Mouse (Mus musculus): ENCODE measurements at regions not wholly inside any gene's neighbourhood (a gene's known extent, or its start where the extent isn't known, plus 50 kb on each side); places are given as distances from the start of the nearest gene placed in this dataset.

GRCm38 (mm10) chr14:48754080-48754720 lies 80.6 kb upstream of the Otx2 start:
- peak; percentile 20 for DNase-seq (ENCODE audit: extremely low spot score, low spot score)

- DNase-seq (ENCODE audit: extremely low spot score, low spot score) = peak; percentile 20
These were observed 80.0 kb upstream of the Otx2 start for GRCm38 (mm10) chr14:48753517-48754079.

- no peak for DNase-seq (ENCODE audit: extremely low spot score, low spot score)
These were observed 79.5 kb upstream of the Otx2 start for GRCm38 (mm10) chr14:48753084-48753483.

GRCm38 (mm10) chr14:48752579-48752905 lies 78.9 kb upstream of the Otx2 start:
- DNase-seq (ENCODE audit: extremely low spot score, low spot score) = no peak

- peak; percentile 29 for DNase-seq (ENCODE audit: extremely low spot score, low spot score)
These were observed 78.3 kb upstream of the Otx2 start for GRCm38 (mm10) chr14:48751751-48752578.

GRCm38 (mm10) chr14:48750994-48751393 lies 77.4 kb upstream of the Otx2 start:
- DNase-seq (ENCODE audit: extremely low spot score, low spot score) = peak; percentile 24

GRCm38 (mm10) chr14:48748976-48749375 lies 75.4 kb upstream of the Otx2 start:
- DNase-seq (ENCODE audit: extremely low spot score, low spot score) = no peak

GRCm38 (mm10) chr14:48747936-48748335 lies 74.3 kb upstream of the Otx2 start:
- DNase-seq (ENCODE audit: extremely low spot score, low spot score) = no peak

GRCm38 (mm10) chr14:48740942-48741602 lies 67.5 kb upstream of the Otx2 start:
- no peak for DNase-seq (ENCODE audit: extremely low spot score, low spot score)

- DNase-seq (ENCODE audit: extremely low spot score, low spot score) = no peak
These were observed 65.5 kb upstream of the Otx2 start for GRCm38 (mm10) chr14:48739121-48739520.

- no peak for DNase-seq (ENCODE audit: extremely low spot score, low spot score)
These were observed 65.0 kb upstream of the Otx2 start for GRCm38 (mm10) chr14:48738641-48739040.

GRCm38 (mm10) chr14:48738213-48738612 lies 64.6 kb upstream of the Otx2 start:
- no peak for DNase-seq (ENCODE audit: extremely low spot score, low spot score)

- DNase-seq (ENCODE audit: extremely low spot score, low spot score) = no peak
These were observed 63.6 kb upstream of the Otx2 start for GRCm38 (mm10) chr14:48736969-48737860.

GRCm38 (mm10) chr14:48736211-48736610 lies 62.6 kb upstream of the Otx2 start:
- DNase-seq (ENCODE audit: extremely low spot score, low spot score) = no peak

GRCm38 (mm10) chr14:48729996-48730395 lies 56.4 kb upstream of the Otx2 start:
- no peak for DNase-seq (ENCODE audit: extremely low spot score, low spot score)

Data from neural tube, embryonic 10.5 days (tissue).